Mouse (Mus musculus): ENCODE measurements around the gene Xrcc6. TPM values are rescaled to one million over a fixed set of nuclear protein-coding genes. Genes with fewer than 3 reads are reported as not detected.

The Xrcc6 gene
- polyA plus RNA-seq, 1 experiment from 2014 or later = 112 TPM

GRCm38 (mm10) chr15:82015392-82016100 is 27.9 kb downstream of the Xrcc6 start:
- peak overlapping the region; percentile 85 for H3K27ac ChIP-seq
- H3K9me3 ChIP-seq (replicated peaks) = no peaks in the 10 kb centered on the region
- peak; percentile 44 for DNase-seq (ENCODE audit: low spot score)
- H3K36me3 ChIP-seq = peaks cover 30% of the 10 kb centered on the region
- under 1% methylated on average over 39 of the region's 39 CpGs for WGBS
- H3K4me1 ChIP-seq = peaks cover 19% of the 10 kb centered on the region
- no peaks in the 10 kb centered on the region for H3K27me3 ChIP-seq (ENCODE audit: low read depth, poor library complexity, severe bottlenecking)
- H3K4me3 ChIP-seq = peak overlapping the region; percentile 86

DNA sequence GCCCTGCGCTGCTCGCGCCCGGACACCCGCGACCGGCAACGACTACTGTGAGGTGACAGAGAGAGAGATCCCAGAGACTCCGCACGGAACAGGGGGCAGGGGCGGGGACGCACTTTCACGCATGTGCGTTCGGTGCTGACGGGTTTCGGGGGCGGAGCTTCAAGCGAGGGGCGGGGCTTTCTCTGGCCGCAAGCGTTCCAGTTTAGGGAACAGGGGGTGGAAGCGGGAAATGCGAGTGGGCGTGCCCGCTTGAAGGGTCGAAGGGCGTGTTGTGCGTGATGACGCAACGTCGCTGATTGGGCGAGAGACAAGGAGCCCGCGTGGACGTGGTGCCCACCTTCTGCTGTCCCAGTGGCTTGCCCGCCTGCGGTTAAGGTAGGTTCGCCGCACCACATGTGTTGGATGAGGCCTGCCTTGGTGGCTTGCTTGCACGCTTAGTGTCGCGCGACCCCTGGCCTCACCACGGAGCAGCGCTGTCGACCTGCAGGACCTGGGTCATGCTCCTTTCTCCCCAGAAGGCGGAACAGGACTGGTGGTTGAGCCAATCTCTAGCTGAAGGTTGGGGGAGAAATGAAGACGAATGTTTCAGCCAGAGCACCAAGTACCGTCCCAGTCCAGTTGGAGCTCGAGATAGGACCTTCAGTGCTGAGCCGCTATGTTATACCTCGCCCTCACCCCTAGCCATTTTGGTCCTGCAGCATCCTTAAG is 28.6 kb downstream of the Xrcc6 start:
- Histone ChIP-seq H3K36me3 (peaks cover 37% of the 10 kb centered on the region), H3K4me3 (peak overlapping the region; percentile 86), H3K27me3 (ENCODE audit: low read depth, poor library complexity, severe bottlenecking) (no peaks in the 10 kb centered on the region), H3K27ac (peak overlapping the region; percentile 85), H3K4me1 (peaks cover 19% of the 10 kb centered on the region), H3K9me3 (replicated peaks) (no peaks in the 10 kb centered on the region)
- peak; percentile 98 for DNase-seq (ENCODE audit: low spot score)
- WGBS = under 1% methylated on average over 53 of the region's 53 CpGs

DNA sequence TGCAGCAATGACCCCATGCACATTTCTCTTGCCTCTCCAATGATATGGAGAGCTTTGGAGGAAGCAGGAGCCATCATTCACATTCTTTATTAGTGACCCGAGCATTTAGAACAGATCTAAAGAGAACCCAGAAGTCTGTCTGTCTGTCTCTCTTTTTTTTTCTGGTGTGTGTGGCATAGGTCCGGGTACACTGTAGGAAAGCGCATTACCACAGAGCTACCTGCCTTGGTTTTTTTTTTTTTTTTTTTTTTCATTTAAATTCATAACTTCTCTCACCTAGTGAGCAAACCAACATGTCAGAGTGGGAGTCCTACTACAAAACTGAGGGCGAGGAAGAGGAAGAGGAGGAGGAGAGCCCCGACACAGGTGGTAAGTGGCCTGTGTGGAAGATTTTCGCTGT is 29.2 kb downstream of the Xrcc6 start:
- H3K27ac ChIP-seq = peak overlapping the region; percentile 85
- H3K36me3 ChIP-seq = peaks cover 42% of the 10 kb centered on the region
- H3K4me1 ChIP-seq = peaks cover 19% of the 10 kb centered on the region
- H3K4me3 ChIP-seq = peak overlapping the region; percentile 86
- H3K9me3 ChIP-seq (replicated peaks) = no peaks in the 10 kb centered on the region
- no peak for DNase-seq (ENCODE audit: low spot score)
- no peaks in the 10 kb centered on the region for H3K27me3 ChIP-seq (ENCODE audit: low read depth, poor library complexity, severe bottlenecking)
- 32% methylated on average over 6 of the region's 6 CpGs for whole genome bisulfite sequencing

- Histone ChIP-seq H3K27ac (no peak overlapping the region), H3K4me1 (peaks cover 19% of the 10 kb centered on the region), H3K9me3 (replicated peaks) (no peaks in the 10 kb centered on the region), H3K4me3 (peak overlapping the region; percentile 86; the same call in 1 of the 2 replicates), H3K36me3 (peaks cover 42% of the 10 kb centered on the region), H3K27me3 (ENCODE audit: low read depth, poor library complexity, severe bottlenecking) (no peaks in the 10 kb centered on the region)
- no peak for DNase-seq (ENCODE audit: low spot score)
- 86% methylated on average over 4 of the region's 4 CpGs for WGBS
Observed at GRCm38 (mm10) chr15:82017461-82017860, 29.8 kb downstream of the Xrcc6 start.

GRCm38 (mm10) chr15:82019288-82019687 is 31.7 kb downstream of the Xrcc6 start:
- Histone ChIP-seq H3K4me1 (peaks cover 17% of the 10 kb centered on the region), H3K27ac (no peak overlapping the region), H3K4me3 (no peak overlapping the region), H3K27me3 (ENCODE audit: low read depth, poor library complexity, severe bottlenecking) (no peaks in the 10 kb centered on the region), H3K36me3 (peaks cover 59% of the 10 kb centered on the region), H3K9me3 (replicated peaks) (no peaks in the 10 kb centered on the region)
- DNase-seq (ENCODE audit: low spot score) = no peak
- 82% methylated on average over 3 of the region's 3 CpGs for WGBS

DNA sequence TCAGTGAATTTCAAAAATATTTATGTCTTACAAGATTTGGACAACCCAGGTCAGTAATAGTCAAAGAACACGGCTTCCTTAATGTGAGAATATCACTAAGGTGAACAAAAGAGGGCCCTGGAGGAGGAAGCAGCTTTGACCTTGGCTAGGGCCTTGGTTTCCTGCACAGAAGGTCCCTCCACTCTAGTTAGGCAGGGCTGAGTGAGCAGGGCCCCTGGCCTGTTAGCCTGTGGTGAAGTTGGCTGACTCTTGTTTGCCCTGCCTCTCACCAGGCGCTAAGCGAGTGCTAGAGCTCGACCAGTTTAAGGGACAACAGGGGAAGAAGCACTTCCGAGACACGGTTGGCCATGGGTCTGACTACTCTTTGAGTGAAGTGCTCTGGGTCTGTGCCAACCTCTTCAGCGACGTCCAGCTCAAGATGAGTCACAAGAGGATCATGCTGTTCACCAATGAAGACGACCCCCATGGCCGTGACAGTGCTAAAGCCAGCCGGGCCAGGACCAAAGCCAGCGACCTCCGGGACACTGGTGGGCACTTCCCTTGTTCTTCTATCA is 35.0 kb downstream of the Xrcc6 start:
- H3K36me3 ChIP-seq = peaks cover 92% of the 10 kb centered on the region

DNA sequence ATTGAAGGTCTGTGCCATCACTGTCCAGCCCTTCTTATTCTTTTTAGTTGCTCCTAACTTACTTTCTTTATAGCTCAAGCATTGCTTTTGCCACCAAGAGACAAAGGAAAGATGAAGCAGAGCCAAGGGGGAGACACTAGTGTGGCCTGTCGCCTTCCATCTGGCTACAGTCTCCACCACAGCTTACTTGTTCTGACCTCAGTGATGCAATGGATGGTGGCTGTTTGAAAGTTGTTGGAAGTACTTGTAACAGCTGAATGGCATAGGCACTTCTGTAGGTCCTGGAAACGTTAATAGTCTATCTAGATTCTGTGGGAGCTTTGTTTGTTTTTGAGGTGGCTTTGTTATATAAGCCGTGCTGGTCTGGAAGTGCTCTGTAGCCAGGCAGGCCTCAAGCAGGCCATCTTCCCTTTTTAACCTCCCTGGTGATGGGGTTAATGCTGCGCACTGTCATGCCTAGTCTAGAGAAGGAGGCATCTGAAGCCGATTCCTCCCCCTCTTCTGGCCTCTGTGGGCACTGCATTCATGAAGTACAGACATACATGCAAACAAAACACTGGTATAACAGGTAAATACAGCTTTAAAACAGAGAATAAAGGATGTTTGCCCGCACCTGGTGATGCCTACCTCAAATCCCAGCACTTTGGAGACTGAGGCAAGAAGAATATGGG is 36.5 kb downstream of the Xrcc6 start:
- Histone ChIP-seq H3K27me3 (ENCODE audit: low read depth, poor library complexity, severe bottlenecking) (no peaks in the 10 kb centered on the region), H3K36me3 (peaks cover 100% of the 10 kb centered on the region), H3K4me1 (no peaks in the 10 kb centered on the region), H3K9me3 (replicated peaks) (no peaks in the 10 kb centered on the region), H3K4me3 (no peak overlapping the region), H3K27ac (no peak overlapping the region)
- WGBS = 93% methylated on average over 6 of the region's 6 CpGs
- DNase-seq (ENCODE audit: low spot score) = no peak

More for the DNA sequence above, 35.0 kb downstream of the Xrcc6 start:
- 94% methylated on average over 13 of the region's 13 CpGs for WGBS
- Histone ChIP-seq H3K4me1 (no peaks in the 10 kb centered on the region), H3K27me3 (ENCODE audit: low read depth, poor library complexity, severe bottlenecking) (no peaks in the 10 kb centered on the region), H3K9me3 (replicated peaks) (no peaks in the 10 kb centered on the region), H3K4me3 (no peak overlapping the region), H3K27ac (no peak overlapping the region)
- no peak for DNase-seq (ENCODE audit: low spot score)

GRCm38 (mm10) chr15:82027276-82027675 is 39.6 kb downstream of the Xrcc6 start:
- Histone ChIP-seq H3K4me3 (no peak overlapping the region), H3K27ac (no peak overlapping the region), H3K4me1 (no peaks in the 10 kb centered on the region), H3K27me3 (ENCODE audit: low read depth, poor library complexity, severe bottlenecking) (no peaks in the 10 kb centered on the region), H3K9me3 (replicated peaks) (no peaks in the 10 kb centered on the region), H3K36me3 (peaks cover 100% of the 10 kb centered on the region)
- DNase-seq (ENCODE audit: low spot score) = no peak
- 94% methylated on average over 7 of the region's 7 CpGs for WGBS

- WGBS = 93% methylated on average over 7 of the region's 7 CpGs
- no peak for DNase-seq (ENCODE audit: low spot score)
- H3K4me1 ChIP-seq = no peaks in the 10 kb centered on the region
- H3K9me3 ChIP-seq (replicated peaks) = no peaks in the 10 kb centered on the region
- no peak overlapping the region for H3K4me3 ChIP-seq
- peaks cover 100% of the 10 kb centered on the region for H3K36me3 ChIP-seq
- H3K27ac ChIP-seq = no peak overlapping the region
- H3K27me3 ChIP-seq (ENCODE audit: low read depth, poor library complexity, severe bottlenecking) = no peaks in the 10 kb centered on the region
Observed at GRCm38 (mm10) chr15:82027726-82028125, 40.1 kb downstream of the Xrcc6 start.

DNA sequence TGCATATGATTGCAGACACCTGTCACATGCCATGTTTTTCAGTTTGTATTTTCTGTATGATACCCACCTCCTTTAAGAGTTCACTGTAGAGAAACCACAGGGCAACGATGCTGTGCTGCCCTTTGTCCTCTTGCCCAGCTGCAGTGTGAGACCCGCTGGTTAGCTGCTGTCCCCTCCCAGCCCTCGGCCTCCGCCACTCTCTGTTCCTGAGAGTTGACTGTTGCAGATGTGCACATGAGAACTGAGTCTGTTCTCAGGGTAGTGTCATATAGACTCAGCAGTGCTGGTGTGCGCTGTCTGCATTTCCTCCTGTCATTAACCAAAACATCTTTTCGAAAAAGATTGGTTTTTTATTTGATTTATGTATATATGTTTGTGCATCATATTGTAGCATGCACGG is 44.8 kb downstream of the Xrcc6 start:
- no peak overlapping the region for H3K4me3 ChIP-seq
- peaks cover 96% of the 10 kb centered on the region for H3K36me3 ChIP-seq
- no peaks in the 10 kb centered on the region for H3K27me3 ChIP-seq (ENCODE audit: low read depth, poor library complexity, severe bottlenecking)
- H3K4me1 ChIP-seq = no peaks in the 10 kb centered on the region
- DNase-seq (ENCODE audit: low spot score) = no peak
- no peaks in the 10 kb centered on the region for H3K9me3 ChIP-seq (replicated peaks)
- WGBS = 87% methylated on average over 7 of the region's 7 CpGs
- H3K27ac ChIP-seq = no peak overlapping the region

GRCm38 (mm10) chr15:82033762-82034161 is 46.1 kb downstream of the Xrcc6 start, which contains the start of gene Desi1:
Desi1 (minus strand) TSS chr15:82033862.
- no peak within 1 kb of the TSS for H3K27ac ChIP-seq
- WGBS = 94% methylated on average over 4 of the region's 4 CpGs
- DNase-seq (ENCODE audit: low spot score) = no peak
- no peaks in the 10 kb centered on the region for H3K27me3 ChIP-seq (ENCODE audit: low read depth, poor library complexity, severe bottlenecking)
- H3K4me1 ChIP-seq = no peaks in the 10 kb centered on the region
- peaks cover 96% of the 10 kb centered on the region for H3K36me3 ChIP-seq
- no peak within 1 kb of the TSS for H3K4me3 ChIP-seq
- H3K9me3 ChIP-seq (replicated peaks) = no peaks in the 10 kb centered on the region

- no peak for DNase-seq (ENCODE audit: low spot score)
- Histone ChIP-seq H3K36me3 (peaks cover 96% of the 10 kb centered on the region), H3K9me3 (replicated peaks) (no peaks in the 10 kb centered on the region)
Observed at GRCm38 (mm10) chr15:82035904-82036689, 48.5 kb downstream of the Xrcc6 start.

More at GRCm38 (mm10) chr15:82035904-82036689, 48.5 kb downstream of the Xrcc6 start:
- no peak overlapping the region for H3K4me3 ChIP-seq
- no peaks in the 10 kb centered on the region for H3K4me1 ChIP-seq
- 88% methylated on average over 12 of the region's 12 CpGs for WGBS
- H3K27me3 ChIP-seq (ENCODE audit: low read depth, poor library complexity, severe bottlenecking) = no peaks in the 10 kb centered on the region
- H3K27ac ChIP-seq = no peak overlapping the region
